Mouse (Mus musculus): ENCODE measurements around the gene Tgfb1i1. TPM values are rescaled to one million over a fixed set of nuclear protein-coding genes. Genes with fewer than 3 reads are reported as not detected.

The Tgfb1i1 gene
- polyA plus RNA-seq (2014; fragmentation: Nextera tagmentation; extraction: Ambion mirVana), result 74.4 and 76.8 TPM in 2 replicates

DNA sequence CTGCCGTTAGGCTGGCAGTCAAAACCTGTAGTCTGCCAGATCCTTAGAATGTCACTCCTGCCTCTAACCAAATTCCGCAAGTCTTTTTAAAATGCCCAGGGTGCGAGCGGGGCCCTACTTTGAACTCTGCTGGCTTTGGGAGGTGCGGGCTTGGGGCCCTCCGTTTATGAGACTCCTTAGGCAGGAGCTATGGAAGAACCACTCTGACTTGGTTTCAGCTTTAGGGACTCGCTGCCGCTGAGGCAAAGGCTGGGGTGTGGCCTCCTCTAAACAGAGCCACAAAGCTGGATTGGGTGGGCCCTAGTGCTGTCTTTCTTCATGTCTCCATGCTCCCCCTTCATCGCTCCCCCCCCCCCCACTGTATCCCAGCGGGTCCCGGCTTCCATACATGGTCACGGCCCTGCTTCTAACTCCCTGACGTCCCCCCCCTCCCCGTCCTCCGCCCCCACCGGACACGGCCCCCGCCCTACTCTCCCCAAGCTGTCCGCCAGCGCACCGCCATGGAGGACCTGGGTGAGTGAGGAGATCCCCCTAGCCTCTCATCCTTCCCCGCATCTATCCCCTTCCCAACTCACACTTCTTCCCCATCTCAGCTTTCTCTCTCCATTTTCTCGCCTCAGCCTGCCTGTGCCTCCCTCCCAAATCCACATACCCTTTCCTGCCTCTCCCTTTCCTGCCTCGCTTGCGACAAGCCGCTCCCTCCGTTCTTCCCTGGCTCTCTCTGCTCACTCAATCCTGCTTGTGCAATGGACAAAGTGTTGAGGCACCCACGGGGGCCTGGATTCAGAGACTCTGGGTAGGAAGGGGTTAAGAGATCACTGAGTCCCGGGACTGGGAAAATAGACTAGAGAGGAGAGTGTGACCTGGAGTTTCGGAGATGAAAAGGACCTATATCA, at the start of gene Tgfb1i1:
Gene Tgfb1i1 (plus strand): TSS at position 317 of the 896 bp plus-strand sequence.
- Histone ChIP-seq H3K36me3 (ENCODE audit: control insufficient read depth, insufficient read depth, low read length) (peaks cover 42% of the 10 kb centered on the region), H3K9ac (ENCODE audit: low read depth, low read length) (peak within 1 kb of the TSS; percentile 67)
- 3% methylated on average over 22 of the region's 30 CpGs for WGBS

DNA sequence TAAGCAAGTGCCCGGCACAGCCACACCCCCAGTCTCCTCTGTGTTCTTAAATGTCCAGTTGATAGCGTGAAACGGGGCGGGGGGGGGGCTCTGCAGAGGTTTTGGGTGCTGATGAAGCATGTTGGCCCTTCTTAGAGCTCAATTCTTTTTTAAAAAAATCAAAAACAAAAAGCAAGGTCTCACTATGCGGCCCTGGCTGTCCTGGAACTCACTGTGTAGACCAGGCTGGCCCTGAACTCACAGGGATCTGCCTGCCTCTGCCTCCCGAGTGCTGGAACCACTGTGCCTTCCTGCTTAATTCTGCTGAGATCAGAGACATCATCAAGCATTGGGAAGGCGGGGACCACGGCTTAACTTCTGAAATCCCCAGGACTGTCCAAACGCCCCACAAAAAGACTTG, 45.0 kb upstream of the Tgfb1i1 start:
- ATAC-seq (ENCODE audit: low read depth) (no peak), DNase-seq (ENCODE audit: low spot score) (no peak)
- H3K9ac ChIP-seq (ENCODE audit: low read depth, low read length), result no peak overlapping the region
- WGBS, result 84% methylated on average over 9 of the region's 9 CpGs
- no peak overlapping the region for H3K4me3 ChIP-seq (ENCODE audit: low read depth, low read length)
- no peaks in the 10 kb centered on the region for H3K27me3 ChIP-seq (replicated peaks; ENCODE audit: control insufficient read depth, insufficient read depth, low read length)
- H3K36me3 ChIP-seq (ENCODE audit: control insufficient read depth, insufficient read depth, low read length), result no peaks in the 10 kb centered on the region
- H3K27ac ChIP-seq (replicated peaks; ENCODE audit: low read depth, low read length), result no peak overlapping the region
- no peaks in the 10 kb centered on the region for H3K4me1 ChIP-seq (ENCODE audit: control insufficient read depth, insufficient read depth, low read length)
- H3K4me2 ChIP-seq (ENCODE audit: low read depth, low read length), result no peak overlapping the region
- no peaks in the 10 kb centered on the region for H3K9me3 ChIP-seq (ENCODE audit: control insufficient read depth, low read length)

More for the DNA sequence above, at the start of gene Tgfb1i1:
- ATAC-seq (ENCODE audit: low read depth) (peak; percentile 86), DNase-seq (ENCODE audit: low spot score) (peak; percentile 92)
- Histone ChIP-seq H3K4me3 (ENCODE audit: low read depth, low read length) (peak within 1 kb of the TSS; percentile 52), H3K27ac (replicated peaks; ENCODE audit: low read depth, low read length) (peak within 1 kb of the TSS; percentile 93), H3K4me1 (ENCODE audit: control insufficient read depth, insufficient read depth, low read length) (peaks cover 14% of the 10 kb centered on the region), H3K9me3 (ENCODE audit: control insufficient read depth, low read length) (no peaks in the 10 kb centered on the region), H3K4me2 (ENCODE audit: low read depth, low read length) (peak within 1 kb of the TSS; percentile 58), H3K27me3 (replicated peaks; ENCODE audit: control insufficient read depth, insufficient read depth, low read length) (no peaks in the 10 kb centered on the region)

GRCm38 (mm10) chr7:128203071-128203470, 43.5 kb upstream of the Tgfb1i1 start:
- Histone ChIP-seq H3K27me3 (replicated peaks; ENCODE audit: control insufficient read depth, insufficient read depth, low read length) (no peaks in the 10 kb centered on the region), H3K9ac (ENCODE audit: low read depth, low read length) (no peak overlapping the region), H3K9me3 (ENCODE audit: control insufficient read depth, low read length) (no peaks in the 10 kb centered on the region), H3K4me2 (ENCODE audit: low read depth, low read length) (no peak overlapping the region), H3K4me3 (ENCODE audit: low read depth, low read length) (no peak overlapping the region), H3K36me3 (ENCODE audit: control insufficient read depth, insufficient read depth, low read length) (no peaks in the 10 kb centered on the region), H3K4me1 (ENCODE audit: control insufficient read depth, insufficient read depth, low read length) (no peaks in the 10 kb centered on the region), H3K27ac (replicated peaks; ENCODE audit: low read depth, low read length) (no peak overlapping the region)
- DNase-seq (ENCODE audit: low spot score), result no peak
- 83% methylated on average over 9 of the region's 9 CpGs for WGBS
- no peak for ATAC-seq (ENCODE audit: low read depth)

GRCm38 (mm10) chr7:128204179-128204578, 42.4 kb upstream of the Tgfb1i1 start:
- H3K36me3 ChIP-seq (ENCODE audit: control insufficient read depth, insufficient read depth, low read length), result no peaks in the 10 kb centered on the region
- H3K4me2 ChIP-seq (ENCODE audit: low read depth, low read length), result no peak overlapping the region
- H3K27ac ChIP-seq (replicated peaks; ENCODE audit: low read depth, low read length), result no peak overlapping the region
- H3K9ac ChIP-seq (ENCODE audit: low read depth, low read length), result no peak overlapping the region
- H3K4me3 ChIP-seq (ENCODE audit: low read depth, low read length), result no peak overlapping the region
- WGBS, result 89% methylated on average over 8 of the region's 8 CpGs
- no peaks in the 10 kb centered on the region for H3K4me1 ChIP-seq (ENCODE audit: control insufficient read depth, insufficient read depth, low read length)
- H3K27me3 ChIP-seq (replicated peaks; ENCODE audit: control insufficient read depth, insufficient read depth, low read length), result no peaks in the 10 kb centered on the region
- no peaks in the 10 kb centered on the region for H3K9me3 ChIP-seq (ENCODE audit: control insufficient read depth, low read length)
- ATAC-seq (ENCODE audit: low read depth) (no peak), DNase-seq (ENCODE audit: low spot score) (no peak)

DNA sequence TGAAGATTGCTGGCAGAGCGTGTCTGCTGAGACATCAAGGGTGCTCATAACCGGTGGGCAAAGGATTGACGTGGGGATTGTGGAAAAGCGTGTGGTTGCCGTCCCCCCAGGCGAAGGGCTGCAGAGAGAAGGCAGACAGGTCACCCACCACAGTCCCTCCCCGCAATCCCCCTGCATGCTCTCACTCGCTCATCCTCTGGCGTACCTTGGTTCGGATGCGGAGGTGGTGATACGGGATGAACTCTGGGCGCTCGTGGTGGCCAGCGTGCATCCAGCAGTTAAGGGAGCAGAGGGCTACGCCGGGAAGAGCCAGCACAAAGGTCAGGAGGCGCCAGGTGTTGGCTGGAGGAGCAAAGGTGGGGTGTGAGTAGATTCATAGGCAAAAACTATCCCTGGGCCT, 40.9 kb upstream of the Tgfb1i1 start:
- no peak overlapping the region for H3K4me3 ChIP-seq (ENCODE audit: low read depth, low read length)
- no peak overlapping the region for H3K4me2 ChIP-seq (ENCODE audit: low read depth, low read length)
- no peaks in the 10 kb centered on the region for H3K27me3 ChIP-seq (replicated peaks; ENCODE audit: control insufficient read depth, insufficient read depth, low read length)
- 77% methylated on average over 18 of the region's 18 CpGs for WGBS
- ATAC-seq (ENCODE audit: low read depth), result no peak
- H3K36me3 ChIP-seq (ENCODE audit: control insufficient read depth, insufficient read depth, low read length), result no peaks in the 10 kb centered on the region
- H3K9ac ChIP-seq (ENCODE audit: low read depth, low read length), result no peak overlapping the region
- no peak for DNase-seq (ENCODE audit: low spot score)
- H3K4me1 ChIP-seq (ENCODE audit: control insufficient read depth, insufficient read depth, low read length), result no peaks in the 10 kb centered on the region
- no peaks in the 10 kb centered on the region for H3K9me3 ChIP-seq (ENCODE audit: control insufficient read depth, low read length)
- no peak overlapping the region for H3K27ac ChIP-seq (replicated peaks; ENCODE audit: low read depth, low read length)

DNA sequence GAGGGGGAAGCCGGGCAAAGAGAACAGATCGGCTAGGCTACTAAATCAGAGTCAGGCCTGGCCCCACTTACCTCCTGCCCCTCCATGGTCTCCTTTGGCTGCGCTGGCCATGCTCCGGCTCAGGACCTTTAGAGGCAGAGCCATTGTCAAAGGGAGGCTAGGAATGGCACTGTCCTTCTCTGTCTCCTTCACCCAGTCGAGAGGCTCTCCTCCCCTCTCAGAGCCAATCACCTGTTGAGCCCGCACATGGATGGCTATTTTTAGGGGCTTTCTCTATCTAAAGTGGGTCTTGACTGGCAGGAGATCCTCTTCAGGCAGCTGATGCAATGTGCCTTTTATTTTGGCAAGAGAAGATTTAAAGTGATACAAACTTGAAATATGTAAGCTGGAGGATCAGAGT, 40.5 kb upstream of the Tgfb1i1 start, which contains the start of gene Cox6a2:
Gene Cox6a2 (minus strand): TSS at position 236 of the 400 bp plus-strand sequence.
- ATAC-seq (ENCODE audit: low read depth) (no peak), DNase-seq (ENCODE audit: low spot score) (no peak)
- no peaks in the 10 kb centered on the region for H3K9me3 ChIP-seq (ENCODE audit: control insufficient read depth, low read length)
- no peaks in the 10 kb centered on the region for H3K36me3 ChIP-seq (ENCODE audit: control insufficient read depth, insufficient read depth, low read length)
- H3K4me2 ChIP-seq (ENCODE audit: low read depth, low read length), result no peak within 1 kb of the TSS
- no peak within 1 kb of the TSS for H3K27ac ChIP-seq (replicated peaks; ENCODE audit: low read depth, low read length)
- no peaks in the 10 kb centered on the region for H3K27me3 ChIP-seq (replicated peaks; ENCODE audit: control insufficient read depth, insufficient read depth, low read length)
- no peak within 1 kb of the TSS for H3K9ac ChIP-seq (ENCODE audit: low read depth, low read length)
- no peak within 1 kb of the TSS for H3K4me3 ChIP-seq (ENCODE audit: low read depth, low read length)
- H3K4me1 ChIP-seq (ENCODE audit: control insufficient read depth, insufficient read depth, low read length), result no peaks in the 10 kb centered on the region
- 89% methylated on average over 6 of the region's 6 CpGs for WGBS

DNA sequence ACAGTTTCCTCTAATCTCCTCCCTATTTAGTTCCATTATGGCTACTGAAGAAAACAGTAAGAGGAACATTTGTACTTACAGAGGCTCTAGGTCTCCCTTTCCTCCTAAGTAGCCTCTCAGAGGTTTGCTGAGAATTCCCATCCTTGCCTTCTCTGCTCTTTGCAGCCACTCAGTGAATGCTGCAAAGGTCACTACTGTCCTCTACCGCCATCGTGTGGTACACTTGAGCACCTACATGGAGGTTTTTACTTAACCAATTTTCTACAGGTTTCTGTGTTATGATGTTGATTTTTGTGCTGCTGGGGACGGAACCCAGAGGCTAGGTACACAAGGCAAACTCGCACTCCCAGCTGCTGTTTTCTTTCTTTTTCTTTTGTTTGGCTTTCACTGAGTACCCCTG, 38.4 kb upstream of the Tgfb1i1 start:
- peak; percentile 82 for DNase-seq (ENCODE audit: low spot score)
- H3K27me3 ChIP-seq (replicated peaks; ENCODE audit: control insufficient read depth, insufficient read depth, low read length), result no peaks in the 10 kb centered on the region
- no peaks in the 10 kb centered on the region for H3K36me3 ChIP-seq (ENCODE audit: control insufficient read depth, insufficient read depth, low read length)
- no peak overlapping the region for H3K4me3 ChIP-seq (ENCODE audit: low read depth, low read length)
- no peak overlapping the region for H3K4me2 ChIP-seq (ENCODE audit: low read depth, low read length)
- H3K4me1 ChIP-seq (ENCODE audit: control insufficient read depth, insufficient read depth, low read length), result no peaks in the 10 kb centered on the region
- H3K9me3 ChIP-seq (ENCODE audit: control insufficient read depth, low read length), result no peaks in the 10 kb centered on the region
- H3K9ac ChIP-seq (ENCODE audit: low read depth, low read length), result no peak overlapping the region
- no peak for ATAC-seq (ENCODE audit: low read depth)
- WGBS, result 7% methylated on average over 4 of the region's 4 CpGs
- H3K27ac ChIP-seq (replicated peaks; ENCODE audit: low read depth, low read length), result no peak overlapping the region

DNA sequence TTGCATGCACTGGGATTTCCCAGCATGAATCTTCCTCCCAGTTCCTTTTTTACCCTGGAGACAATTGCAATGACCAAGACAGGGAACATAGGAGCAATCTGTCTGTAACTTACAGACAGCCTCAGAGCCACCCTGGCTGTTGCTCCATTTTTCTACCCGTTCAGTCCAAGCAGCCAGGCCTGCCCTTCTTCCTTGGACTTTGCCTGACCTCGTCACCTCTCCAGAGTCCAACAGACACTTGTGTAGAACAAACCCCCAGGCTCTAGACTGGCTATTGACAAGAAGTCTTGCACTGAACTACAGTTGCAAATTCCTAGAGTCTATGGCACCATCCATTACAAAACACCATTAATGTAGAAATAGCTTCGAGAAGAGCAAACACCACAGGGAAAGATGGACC, 36.8 kb upstream of the Tgfb1i1 start:
- no peak overlapping the region for H3K27ac ChIP-seq (replicated peaks; ENCODE audit: low read depth, low read length)
- no peaks in the 10 kb centered on the region for H3K9me3 ChIP-seq (ENCODE audit: control insufficient read depth, low read length)
- 45% methylated on average over 3 of the region's 3 CpGs for WGBS
- no peaks in the 10 kb centered on the region for H3K4me1 ChIP-seq (ENCODE audit: control insufficient read depth, insufficient read depth, low read length)
- H3K4me2 ChIP-seq (ENCODE audit: low read depth, low read length), result no peak overlapping the region
- H3K4me3 ChIP-seq (ENCODE audit: low read depth, low read length), result no peak overlapping the region
- no peaks in the 10 kb centered on the region for H3K36me3 ChIP-seq (ENCODE audit: control insufficient read depth, insufficient read depth, low read length)
- DNase-seq (ENCODE audit: low spot score) (no peak), ATAC-seq (ENCODE audit: low read depth) (no peak)
- H3K9ac ChIP-seq (ENCODE audit: low read depth, low read length), result no peak overlapping the region
- no peaks in the 10 kb centered on the region for H3K27me3 ChIP-seq (replicated peaks; ENCODE audit: control insufficient read depth, insufficient read depth, low read length)

DNA sequence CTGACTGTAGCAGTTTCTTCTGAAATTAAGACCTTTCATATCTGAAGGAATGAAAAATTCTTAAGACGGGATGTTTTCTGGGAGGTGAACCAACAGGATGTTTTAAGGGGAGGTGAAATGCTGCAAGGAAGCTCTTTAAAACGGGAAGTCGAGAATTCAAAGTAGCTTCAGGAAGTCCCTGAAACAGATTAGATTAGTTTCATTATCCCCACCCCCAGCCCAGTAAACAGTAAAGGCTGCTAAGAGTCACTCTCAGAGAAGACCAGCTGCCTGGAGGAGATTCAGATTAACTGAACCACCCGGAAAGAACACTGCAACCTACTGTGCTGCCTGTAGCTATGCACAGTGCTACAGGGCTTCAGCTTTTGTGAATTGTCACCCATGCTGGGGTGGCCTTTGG, 26.7 kb upstream of the Tgfb1i1 start:
- no peak for ATAC-seq (ENCODE audit: low read depth)
- Histone ChIP-seq H3K27ac (replicated peaks; ENCODE audit: low read depth, low read length) (no peak overlapping the region), H3K36me3 (ENCODE audit: control insufficient read depth, insufficient read depth, low read length) (no peaks in the 10 kb centered on the region), H3K4me3 (ENCODE audit: low read depth, low read length) (no peak overlapping the region), H3K9me3 (ENCODE audit: control insufficient read depth, low read length) (no peaks in the 10 kb centered on the region), H3K27me3 (replicated peaks; ENCODE audit: control insufficient read depth, insufficient read depth, low read length) (no peaks in the 10 kb centered on the region), H3K9ac (ENCODE audit: low read depth, low read length) (no peak overlapping the region), H3K4me2 (ENCODE audit: low read depth, low read length) (no peak overlapping the region), H3K4me1 (ENCODE audit: control insufficient read depth, insufficient read depth, low read length) (no peaks in the 10 kb centered on the region)
- no peak for DNase-seq (ENCODE audit: low spot score)
- 75% methylated on average over 4 of the region's 4 CpGs for WGBS

Data from embryonic facial prominence, embryonic 14.5 days (tissue).